Mouse (Mus musculus): ENCODE measurements at regions not wholly inside any gene's neighbourhood (a gene's known extent, or its start where the extent isn't known, plus 50 kb on each side); places are given as distances from the start of the nearest gene placed in this dataset.

GRCm38 (mm10) chr2:19759577-19759976 lies 102.0 kb downstream of the Otud1 start:
- TF ChIP-seq CTCF (IDR thresholded peaks at IDR 0.05; ENCODE audit: low read depth), result no peak
- no peak for TF ChIP-seq EP300 (optimal IDR thresholded peaks at IDR 0.05)

All from stomach, postnatal 0 days (tissue).